Mouse (Mus musculus) kidney, embryonic 14.5 days (tissue): ENCODE results near the gene Lrch1. TPM values are rescaled to one million over a fixed set of nuclear protein-coding genes. Genes with fewer than 3 reads are reported as not detected.

Experiments used
- ATAC-seq: fragments of 200-750 bp; cut with Nextera tagmentation; 2 replicates; pipeline ENCODE4 v1.8.0; 2017; ENCODE audit warnings: moderate number of reproducible peaks, mild to moderate bottlenecking, moderate TSS enrichment, moderate library complexity; ENCODE audit not compliant: low FRiP score, low TSS enrichment
- H3K27ac ChIP-seq: fragments of 300-500 bp; sonication (generic); 2 replicates; pipeline ENCODE4 v1.5.1; 2014; ENCODE audit warnings: low read depth, mild to moderate bottlenecking, low read length, moderate library complexity, mixed read lengths
- H3K27me3 ChIP-seq: fragments of 300-500 bp; sonication (generic); 2 replicates; pipeline ENCODE4 v1.6.1; 2014; ENCODE audit warnings: mild to moderate bottlenecking, low read length; ENCODE audit not compliant: control insufficient read depth, insufficient read depth
- H3K36me3 ChIP-seq: fragments of 300-500 bp; sonication (generic); 2 replicates; pipeline ENCODE4 v1.6.1; 2014; ENCODE audit warnings: low read length, mixed read lengths; ENCODE audit not compliant: control insufficient read depth, insufficient read depth
- H3K4me1 ChIP-seq: fragments of 300-500 bp; sonication (generic); 2 replicates; pipeline ENCODE4 v1.6.1; 2014; ENCODE audit warnings: low read length, mixed read lengths; ENCODE audit not compliant: control insufficient read depth, insufficient read depth
- H3K4me2 ChIP-seq: fragments of 300-500 bp; sonication (generic); replicated peaks from 2 replicates; pipeline ENCODE4 v1.6.1; 2014; ENCODE audit warnings: low read depth, mild to moderate bottlenecking, low read length
- H3K4me3 ChIP-seq: fragments of 300-500 bp; sonication (generic); 2 replicates; pipeline ENCODE4 v1.5.1; 2014; ENCODE audit warnings: mild to moderate bottlenecking, low read length
- H3K9ac ChIP-seq: fragments of 300-500 bp; sonication (generic); 2 replicates; pipeline ENCODE4 v1.6.1; 2014; ENCODE audit warnings: low read depth, mild to moderate bottlenecking, low read length, moderate library complexity
- H3K9me3 ChIP-seq: fragments of 300-500 bp; sonication (generic); 2 replicates; pipeline ENCODE4 v1.6.1; 2016; ENCODE audit warnings: low read length; ENCODE audit not compliant: control insufficient read depth
- WGBS: fragments of 180-500 bp; shearing (Covaris S2); extraction: QIAGEN DNeasy Blood & Tissue Kit; methylation state at CpG from one replicate; pipeline ENCODE4 v1.1.7; 2014; 5-methylcytosine and 5-hydroxymethylcytosine counted together
- polyA plus RNA-seq: library from polyadenylated mRNA; unstranded; fragments of >200 nt; fragmentation: Nextera tagmentation; extraction: Ambion mirVana; gene quantifications from 2 replicates; pipeline ENCODE4 v1.2.1, GENCODE M21; 2014

Lrch1 gene
- polyA plus RNA-seq, 1 experiment from 2014 or later: 18.6 TPM

GRCm38 (mm10) chr14:74910363-74910762 lies 37.3 kb downstream of the Lrch1 start:
- Histone ChIP-seq H3K36me3 (no peaks in the 10 kb centered on the region), H3K4me3 (no peak overlapping the region), H3K9me3 (no peaks in the 10 kb centered on the region), H3K4me2 (no peak overlapping the region), H3K27ac (peak overlapping the region; percentile 18; the same call in 1 of the 2 replicates), H3K4me1 (peaks cover 25% of the 10 kb centered on the region), H3K27me3 (no peaks in the 10 kb centered on the region), H3K9ac (no peak overlapping the region)
- 17% methylated on average over 5 of the region's 5 CpGs for WGBS
- ATAC-seq: peak; percentile 73

GRCm38 (mm10) chr14:74909021-74909420 lies 38.7 kb downstream of the Lrch1 start:
- Histone ChIP-seq H3K4me3 (no peak overlapping the region), H3K27ac (no peak overlapping the region), H3K36me3 (no peaks in the 10 kb centered on the region), H3K9ac (no peak overlapping the region), H3K4me1 (peaks cover 12% of the 10 kb centered on the region), H3K4me2 (no peak overlapping the region), H3K27me3 (no peaks in the 10 kb centered on the region), H3K9me3 (no peaks in the 10 kb centered on the region)
- 68% methylated on average over 8 of the region's 8 CpGs for WGBS
- ATAC-seq: no peak

- 94% methylated on average over 6 of the region's 6 CpGs for WGBS
- Histone ChIP-seq H3K4me3 (no peak overlapping the region), H3K4me2 (no peak overlapping the region), H3K36me3 (no peaks in the 10 kb centered on the region), H3K27me3 (no peaks in the 10 kb centered on the region), H3K4me1 (peaks cover 12% of the 10 kb centered on the region; the same call in 1 of the 2 replicates), H3K9ac (no peak overlapping the region), H3K9me3 (no peaks in the 10 kb centered on the region), H3K27ac (no peak overlapping the region)
- ATAC-seq: no peak
Measured at GRCm38 (mm10) chr14:74908250-74908649, 39.4 kb downstream of the Lrch1 start.

GRCm38 (mm10) chr14:74907706-74908105 lies 40.0 kb downstream of the Lrch1 start:
- ATAC-seq: no peak
- Histone ChIP-seq H3K4me3 (no peak overlapping the region), H3K9ac (no peak overlapping the region), H3K36me3 (no peaks in the 10 kb centered on the region), H3K27me3 (no peaks in the 10 kb centered on the region), H3K4me1 (peaks cover 17% of the 10 kb centered on the region; the same call in 1 of the 2 replicates), H3K27ac (no peak overlapping the region), H3K4me2 (no peak overlapping the region), H3K9me3 (no peaks in the 10 kb centered on the region)
- WGBS: 92% methylated on average over 8 of the region's 8 CpGs

GRCm38 (mm10) chr14:74905990-74906389 lies 41.7 kb downstream of the Lrch1 start:
- 78% methylated on average over 3 of the region's 3 CpGs for WGBS
- ATAC-seq: no peak
- Histone ChIP-seq H3K4me3 (no peak overlapping the region), H3K9ac (no peak overlapping the region), H3K4me2 (no peak overlapping the region), H3K36me3 (no peaks in the 10 kb centered on the region), H3K27me3 (no peaks in the 10 kb centered on the region), H3K9me3 (no peaks in the 10 kb centered on the region), H3K27ac (no peak overlapping the region), H3K4me1 (peaks cover 17% of the 10 kb centered on the region; the same call in 1 of the 2 replicates)

- H3K9me3 ChIP-seq: no peaks in the 10 kb centered on the region
- 91% methylated on average over 5 of the region's 5 CpGs for WGBS
- H3K4me2 ChIP-seq: no peak overlapping the region
- no peak overlapping the region for H3K4me3 ChIP-seq
- peaks cover 10% of the 10 kb centered on the region; the same call in 1 of the 2 replicates for H3K4me1 ChIP-seq
- no peak overlapping the region for H3K27ac ChIP-seq
- H3K36me3 ChIP-seq: no peaks in the 10 kb centered on the region
- no peaks in the 10 kb centered on the region for H3K27me3 ChIP-seq
- H3K9ac ChIP-seq: no peak overlapping the region
- ATAC-seq: no peak
Measured at GRCm38 (mm10) chr14:74904442-74904841, 43.2 kb downstream of the Lrch1 start.

- peaks cover 10% of the 10 kb centered on the region; the same call in 1 of the 2 replicates for H3K4me1 ChIP-seq
- no peaks in the 10 kb centered on the region for H3K36me3 ChIP-seq
- 65% methylated on average over 4 of the region's 4 CpGs for WGBS
- H3K27ac ChIP-seq: no peak overlapping the region
- no peak for ATAC-seq
- H3K4me3 ChIP-seq: no peak overlapping the region
- H3K9me3 ChIP-seq: no peaks in the 10 kb centered on the region
- H3K4me2 ChIP-seq: no peak overlapping the region
- no peaks in the 10 kb centered on the region for H3K27me3 ChIP-seq
- no peak overlapping the region for H3K9ac ChIP-seq
Measured at GRCm38 (mm10) chr14:74903047-74903446, 44.6 kb downstream of the Lrch1 start.

- no peaks in the 10 kb centered on the region for H3K9me3 ChIP-seq
- no peaks in the 10 kb centered on the region for H3K36me3 ChIP-seq
- no peak for ATAC-seq
- H3K27ac ChIP-seq: no peak overlapping the region
- no peak overlapping the region for H3K9ac ChIP-seq
- 85% methylated on average over 8 of the region's 8 CpGs for WGBS
- no peaks in the 10 kb centered on the region for H3K27me3 ChIP-seq
- H3K4me2 ChIP-seq: no peak overlapping the region
- peaks cover 10% of the 10 kb centered on the region; the same call in 1 of the 2 replicates for H3K4me1 ChIP-seq
- H3K4me3 ChIP-seq: no peak overlapping the region
Measured at GRCm38 (mm10) chr14:74900705-74901369, 46.8 kb downstream of the Lrch1 start.

GRCm38 (mm10) chr14:74899953-74900704 lies 47.5 kb downstream of the Lrch1 start:
- no peaks in the 10 kb centered on the region for H3K27me3 ChIP-seq
- WGBS: 72% methylated on average over 13 of the region's 13 CpGs
- no peaks in the 10 kb centered on the region for H3K9me3 ChIP-seq
- H3K4me2 ChIP-seq: no peak overlapping the region
- no peak overlapping the region for H3K9ac ChIP-seq
- no peak overlapping the region for H3K4me3 ChIP-seq
- no peaks in the 10 kb centered on the region for H3K36me3 ChIP-seq
- ATAC-seq: no peak
- H3K4me1 ChIP-seq: peaks cover 10% of the 10 kb centered on the region; the same call in 1 of the 2 replicates
- H3K27ac ChIP-seq: no peak overlapping the region
